Mouse (Mus musculus): ENCODE measurements around the gene Arap1.

- TF ChIP-seq POLR2A (IDR thresholded peaks at IDR 0.05; ENCODE audit: borderline replicate concordance, low read depth, low read length): no peak
- no peak for TF ChIP-seq CTCF (IDR thresholded peaks at IDR 0.05; ENCODE audit: low read depth, low read length)
These were observed 7.8 kb downstream of the Arap1 start for GRCm38 (mm10) chr7:101355551-101356100.

Data from bone marrow macrophage, adult 2 months (primary cell).